Mouse (Mus musculus) forebrain, embryonic 16.5 days (tissue): Measurements from ENCODE around the gene St8sia1. TPM values are rescaled to one million over a fixed set of nuclear protein-coding genes. Genes with fewer than 3 reads are reported as not detected.

Experiments used
- ATAC-seq: fragments of 200-750 bp; cut with Nextera tagmentation; 2 replicates; pipeline ENCODE4 v1.8.0; 2017; ENCODE audit warnings: mild to moderate bottlenecking, moderate library complexity
- H3K27ac ChIP-seq: fragments of 300-500 bp; sonication (generic); 2 replicates; pipeline ENCODE4 v1.5.1; 2014; ENCODE audit warnings: low read length, control low read depth
- H3K27me3 ChIP-seq: fragments of 300-500 bp; sonication (generic); replicated peaks from 2 replicates; pipeline ENCODE4 v1.6.1; 2014; ENCODE audit warnings: low read length; ENCODE audit not compliant: control insufficient read depth, insufficient read depth
- H3K36me3 ChIP-seq: fragments of 300-500 bp; sonication (generic); 2 replicates; pipeline ENCODE4 v1.6.1; 2014; ENCODE audit not compliant: control insufficient read depth, insufficient read depth
- H3K4me1 ChIP-seq: fragments of 300-500 bp; sonication (generic); replicated peaks from 2 replicates; pipeline ENCODE4 v1.6.1; 2014; ENCODE audit warnings: low read length; ENCODE audit not compliant: control insufficient read depth, insufficient read depth
- H3K4me2 ChIP-seq: fragments of 300-500 bp; sonication (generic); 2 replicates; pipeline ENCODE4 v1.6.1; 2014; ENCODE audit warnings: mild to moderate bottlenecking, low read length, control low read depth
- H3K4me3 ChIP-seq: fragments of 300-500 bp; sonication (generic); replicated peaks from 2 replicates; pipeline ENCODE4 v1.5.1; 2014; ENCODE audit warnings: mild to moderate bottlenecking, low read length, control low read depth
- H3K9ac ChIP-seq: fragments of 300-500 bp; sonication (generic); replicated peaks from 2 replicates; pipeline ENCODE4 v1.6.1; 2014; ENCODE audit warnings: low read depth, low read length, control low read depth
- H3K9me3 ChIP-seq: fragments of 300-500 bp; sonication (generic); 2 replicates; pipeline ENCODE4 v1.6.1; 2016; ENCODE audit warnings: low read length; ENCODE audit not compliant: control insufficient read depth
- WGBS: fragments of 180-500 bp; shearing (Covaris S2); extraction: QIAGEN DNeasy Blood & Tissue Kit; methylation state at CpG from one replicate; pipeline ENCODE4 v1.1.7; 2014; 5-methylcytosine and 5-hydroxymethylcytosine counted together
- polyA plus RNA-seq: library from polyadenylated mRNA; unstranded; fragments of >200 nt; fragmentation: Nextera tagmentation; extraction: Ambion mirVana; gene quantifications from 2 replicates; pipeline ENCODE4 v1.2.1, GENCODE M21; 2015

Gene St8sia1
- polyA plus RNA-seq, 1 experiment from 2014 or later = 6.4 TPM

DNA sequence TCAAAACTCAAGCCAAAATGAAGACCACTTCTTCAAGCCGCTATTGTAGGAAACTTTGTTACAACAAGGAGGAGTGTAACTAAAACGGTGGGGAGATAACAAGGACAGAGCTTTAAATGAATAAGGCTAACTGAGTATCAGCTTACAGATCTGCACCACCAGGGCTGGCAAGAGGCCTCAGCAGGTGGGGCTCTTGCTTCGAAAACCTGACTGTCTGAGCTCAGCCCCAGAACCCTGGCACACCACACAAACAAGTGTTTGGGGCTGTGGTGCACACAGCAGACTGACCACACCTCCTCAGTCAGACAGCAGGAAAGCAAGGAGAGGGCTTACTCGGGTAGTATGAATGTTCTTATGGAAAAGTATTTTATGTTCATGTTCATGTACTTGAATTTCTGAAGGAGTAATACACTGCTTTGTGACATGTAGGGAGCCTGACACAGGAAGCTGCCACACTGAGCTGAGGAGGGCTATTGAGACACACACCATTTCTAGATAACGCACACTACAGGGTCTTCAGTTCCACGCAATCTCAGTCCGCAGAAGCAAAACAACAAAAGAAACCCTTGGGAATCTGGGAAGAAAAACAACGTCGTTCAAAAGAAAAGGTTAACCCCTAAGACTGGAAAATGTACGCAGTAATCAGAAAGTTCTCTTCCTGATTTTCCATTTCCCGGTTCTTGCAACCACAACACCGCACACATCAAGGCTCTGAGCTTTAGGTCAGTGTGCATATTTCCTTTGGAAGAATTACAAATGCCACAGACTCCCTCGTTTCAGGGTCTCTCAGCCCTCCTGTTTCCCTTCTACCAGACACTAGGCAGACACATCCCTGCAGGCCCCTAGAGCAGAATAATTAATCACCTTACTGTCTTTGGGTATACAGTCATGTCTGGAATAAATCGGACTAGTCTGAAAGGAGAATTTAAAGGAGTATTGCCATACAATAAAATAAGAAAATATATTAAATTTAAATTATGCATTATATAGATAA, 29.8 kb upstream of the St8sia1 start:
- WGBS = 30% methylated on average over 14 of the region's 14 CpGs
- H3K27ac ChIP-seq = no peak overlapping the region
- peak; percentile 18; the same call in 1 of the 2 replicates for ATAC-seq

GRCm38 (mm10) chr6:142992971-142993370, 28.7 kb upstream of the St8sia1 start:
- Histone ChIP-seq H3K4me1 (peaks cover 13% of the 10 kb centered on the region), H3K9me3 (no peaks in the 10 kb centered on the region), H3K27ac (no peak overlapping the region), H3K9ac (no peak overlapping the region), H3K4me2 (no peak overlapping the region), H3K36me3 (no peaks in the 10 kb centered on the region), H3K4me3 (no peak overlapping the region), H3K27me3 (peaks cover 8% of the 10 kb centered on the region; the same call in 1 of the 2 replicates)
- WGBS = 81% methylated on average over 2 of the region's 2 CpGs
- ATAC-seq = no peak

More for the DNA sequence above, 29.8 kb upstream of the St8sia1 start:
- Histone ChIP-seq H3K9me3 (no peaks in the 10 kb centered on the region), H3K4me3 (no peak overlapping the region), H3K36me3 (no peaks in the 10 kb centered on the region), H3K4me1 (peaks cover 13% of the 10 kb centered on the region), H3K4me2 (no peak overlapping the region), H3K27me3 (peaks cover 7% of the 10 kb centered on the region; the same call in 1 of the 2 replicates), H3K9ac (no peak overlapping the region)

GRCm38 (mm10) chr6:142992099-142992498, 27.8 kb upstream of the St8sia1 start:
- 48% methylated on average over 7 of the region's 7 CpGs for WGBS
- Histone ChIP-seq H3K9me3 (no peaks in the 10 kb centered on the region), H3K4me3 (no peak overlapping the region), H3K36me3 (no peaks in the 10 kb centered on the region), H3K9ac (no peak overlapping the region), H3K4me1 (peaks cover 13% of the 10 kb centered on the region), H3K27me3 (peaks cover 8% of the 10 kb centered on the region; the same call in 1 of the 2 replicates), H3K4me2 (no peak overlapping the region), H3K27ac (no peak overlapping the region)
- ATAC-seq = no peak

GRCm38 (mm10) chr6:142991391-142992059, 27.3 kb upstream of the St8sia1 start:
- no peak overlapping the region for H3K4me3 ChIP-seq
- peaks cover 13% of the 10 kb centered on the region for H3K4me1 ChIP-seq
- H3K27me3 ChIP-seq = peaks cover 8% of the 10 kb centered on the region; the same call in 1 of the 2 replicates
- no peak overlapping the region for H3K4me2 ChIP-seq
- H3K27ac ChIP-seq = no peak overlapping the region
- H3K9me3 ChIP-seq = no peaks in the 10 kb centered on the region
- H3K36me3 ChIP-seq = no peaks in the 10 kb centered on the region
- H3K9ac ChIP-seq = no peak overlapping the region
- no peak for ATAC-seq
- WGBS = 51% methylated on average over 7 of the region's 7 CpGs

GRCm38 (mm10) chr6:142990516-142990915, 26.3 kb upstream of the St8sia1 start:
- WGBS = 86% methylated on average over 9 of the region's 9 CpGs
- H3K27ac ChIP-seq = no peak overlapping the region

GRCm38 (mm10) chr6:142989495-142989894, 25.2 kb upstream of the St8sia1 start:
- Histone ChIP-seq H3K27me3 (peaks cover 8% of the 10 kb centered on the region; the same call in 1 of the 2 replicates), H3K4me3 (no peak overlapping the region), H3K36me3 (no peaks in the 10 kb centered on the region), H3K27ac (no peak overlapping the region), H3K9me3 (no peaks in the 10 kb centered on the region), H3K4me1 (peaks cover 4% of the 10 kb centered on the region; the same call in 1 of the 2 replicates), H3K4me2 (no peak overlapping the region), H3K9ac (no peak overlapping the region)
- no peak for ATAC-seq
- 95% methylated on average over 13 of the region's 13 CpGs for WGBS

More at GRCm38 (mm10) chr6:142990516-142990915, 26.3 kb upstream of the St8sia1 start:
- no peak for ATAC-seq
- no peak overlapping the region for H3K4me3 ChIP-seq
- H3K4me1 ChIP-seq = peaks cover 12% of the 10 kb centered on the region
- H3K36me3 ChIP-seq = no peaks in the 10 kb centered on the region
- no peak overlapping the region for H3K4me2 ChIP-seq
- peaks cover 8% of the 10 kb centered on the region; the same call in 1 of the 2 replicates for H3K27me3 ChIP-seq
- no peaks in the 10 kb centered on the region for H3K9me3 ChIP-seq
- no peak overlapping the region for H3K9ac ChIP-seq

GRCm38 (mm10) chr6:142988753-142989152, 24.5 kb upstream of the St8sia1 start:
- Histone ChIP-seq H3K36me3 (no peaks in the 10 kb centered on the region), H3K9ac (no peak overlapping the region), H3K9me3 (no peaks in the 10 kb centered on the region), H3K27ac (no peak overlapping the region), H3K4me3 (no peak overlapping the region), H3K4me2 (no peak overlapping the region), H3K27me3 (peaks cover 8% of the 10 kb centered on the region; the same call in 1 of the 2 replicates), H3K4me1 (peaks cover 1% of the 10 kb centered on the region; the same call in 1 of the 2 replicates)
- ATAC-seq = 0 out of 2 replicates have a peak, but pooled peaks have one; percentile 49
- WGBS = 30% methylated on average over 10 of the region's 10 CpGs

- Histone ChIP-seq H3K27me3 (peaks cover 8% of the 10 kb centered on the region; the same call in 1 of the 2 replicates), H3K4me3 (no peak overlapping the region), H3K9me3 (no peaks in the 10 kb centered on the region), H3K4me1 (no peaks in the 10 kb centered on the region), H3K27ac (no peak overlapping the region), H3K4me2 (no peak overlapping the region), H3K36me3 (no peaks in the 10 kb centered on the region), H3K9ac (no peak overlapping the region)
- 80% methylated on average over 6 of the region's 6 CpGs for WGBS
- ATAC-seq = no peak
Measured at GRCm38 (mm10) chr6:142988231-142988630, 24.0 kb upstream of the St8sia1 start.

GRCm38 (mm10) chr6:142987616-142988015, 23.4 kb upstream of the St8sia1 start:
- Histone ChIP-seq H3K4me2 (no peak overlapping the region), H3K27ac (no peak overlapping the region), H3K36me3 (no peaks in the 10 kb centered on the region), H3K4me3 (no peak overlapping the region), H3K4me1 (no peaks in the 10 kb centered on the region), H3K9ac (no peak overlapping the region), H3K27me3 (peaks cover 6% of the 10 kb centered on the region; the same call in 1 of the 2 replicates), H3K9me3 (no peaks in the 10 kb centered on the region)
- 68% methylated on average over 6 of the region's 6 CpGs for WGBS
- ATAC-seq = no peak
